Mouse (Mus musculus) embryonic facial prominence, embryonic 14.5 days (tissue): ENCODE measurements at regions not wholly inside any gene's neighbourhood (a gene's known extent, or its start where the extent isn't known, plus 50 kb on each side); places are given as distances from the start of the nearest gene placed in this dataset.

Experiments used
- ATAC-seq: fragments of 200-750 bp; cut with Nextera tagmentation; 2 replicates; pipeline ENCODE4 v1.8.0; 2017; ENCODE audit warnings: low read depth, moderate number of reproducible peaks, moderate TSS enrichment
- DNase-seq: peaks from one replicate; pipeline ENCODE4 v3.0.0-alpha.2; 2015; ENCODE audit warnings: low spot score
- H3K27ac ChIP-seq: fragments of 300-500 bp; sonication (generic); replicated peaks from 2 replicates; pipeline ENCODE4 v1.5.1; 2014; ENCODE audit warnings: low read depth, mild to moderate bottlenecking, low read length, moderate library complexity
- H3K27me3 ChIP-seq: fragments of 300-500 bp; sonication (generic); replicated peaks from 2 replicates; pipeline ENCODE4 v1.6.1; 2014; ENCODE audit warnings: low read length; ENCODE audit not compliant: control insufficient read depth, insufficient read depth
- H3K36me3 ChIP-seq: fragments of 300-500 bp; sonication (generic); 2 replicates; pipeline ENCODE4 v1.6.1; 2014; ENCODE audit warnings: low read length, mixed read lengths; ENCODE audit not compliant: control insufficient read depth, insufficient read depth
- H3K4me1 ChIP-seq: fragments of 300-500 bp; sonication (generic); 2 replicates; pipeline ENCODE4 v1.6.1; 2014; ENCODE audit warnings: antibody characterized with exemption, low read length; ENCODE audit not compliant: control insufficient read depth, insufficient read depth
- H3K4me2 ChIP-seq: fragments of 300-500 bp; sonication (generic); 2 replicates; pipeline ENCODE4 v1.6.1; 2014; ENCODE audit warnings: low read depth, mild to moderate bottlenecking, low read length, moderate library complexity, mixed read lengths
- H3K4me3 ChIP-seq: fragments of 300-500 bp; sonication (generic); 2 replicates; pipeline ENCODE4 v1.5.1; 2014; ENCODE audit warnings: low read depth, mild to moderate bottlenecking, low read length
- H3K9ac ChIP-seq: fragments of 300-500 bp; sonication (generic); 2 replicates; pipeline ENCODE4 v1.6.1; 2014; ENCODE audit warnings: low read depth, mild to moderate bottlenecking, low read length, moderate library complexity, mixed read lengths
- H3K9me3 ChIP-seq: fragments of 300-500 bp; sonication (generic); 2 replicates; pipeline ENCODE4 v1.6.1; 2016; ENCODE audit warnings: low read length; ENCODE audit not compliant: control insufficient read depth
- WGBS: fragments of 180-500 bp; shearing (Covaris S2); extraction: QIAGEN DNeasy Blood & Tissue Kit; methylation state at CpG from one replicate; pipeline ENCODE4 v1.1.7; 2014; 5-methylcytosine and 5-hydroxymethylcytosine counted together

DNA sequence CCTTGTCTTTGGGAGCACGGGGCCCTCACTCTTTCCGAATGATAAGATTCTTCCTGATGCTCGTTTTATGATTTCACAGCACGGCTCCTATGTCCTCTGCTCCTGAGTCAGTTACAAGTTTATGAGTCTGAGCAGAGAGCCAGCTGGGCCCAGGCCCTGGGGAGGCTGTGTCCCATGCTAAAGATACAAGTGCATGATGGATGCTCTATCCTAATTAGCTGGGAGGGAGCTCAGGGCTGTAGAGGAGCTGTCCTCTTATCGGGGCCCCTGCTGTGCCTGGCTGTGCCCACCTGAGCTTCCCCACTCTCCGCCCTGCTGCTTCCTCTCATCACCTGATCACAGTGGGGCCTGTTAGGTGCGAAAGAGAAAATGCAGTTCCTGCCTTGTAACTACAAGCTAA, 65.3 kb upstream of the Slc35c1 start:
- ATAC-seq (no peak), DNase-seq (no peak)
- Histone ChIP-seq H3K9ac (no peak overlapping the region), H3K27me3 (no peaks in the 10 kb centered on the region), H3K36me3 (no peaks in the 10 kb centered on the region), H3K27ac (no peak overlapping the region), H3K4me1 (peaks cover 4% of the 10 kb centered on the region; the same call in 1 of the 2 replicates), H3K4me3 (no peak overlapping the region), H3K4me2 (no peak overlapping the region), H3K9me3 (no peaks in the 10 kb centered on the region)
- WGBS, result 71% methylated on average over 7 of the region's 7 CpGs

DNA sequence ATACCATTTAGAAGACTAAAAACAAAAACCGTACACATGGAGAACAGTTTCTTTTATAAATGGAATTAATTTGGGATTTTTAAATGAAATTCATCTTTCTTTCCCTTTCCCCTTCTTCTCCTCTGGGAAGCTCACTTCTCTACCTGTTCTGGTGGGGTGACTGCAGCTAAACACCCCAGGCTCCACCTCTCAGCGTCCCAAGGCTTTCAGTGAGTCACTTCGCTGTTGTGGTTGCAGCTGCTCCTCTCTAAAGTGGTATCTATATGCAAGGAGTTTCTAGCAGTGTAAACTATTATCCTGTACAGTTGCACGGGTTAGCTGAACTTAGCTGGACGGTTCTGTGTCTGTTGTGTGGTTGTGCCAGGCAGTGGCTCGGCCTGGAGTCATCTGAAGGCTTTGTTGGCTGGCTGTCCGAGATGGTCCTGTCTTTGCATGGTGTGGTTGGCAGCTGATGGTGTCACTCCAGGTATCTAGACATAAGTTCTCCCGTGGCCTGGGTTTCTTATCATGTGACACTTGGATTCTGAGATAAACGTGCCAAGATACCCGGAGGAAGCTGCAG, 64.8 kb upstream of the Slc35c1 start:
- Histone ChIP-seq H3K27me3 (no peaks in the 10 kb centered on the region), H3K36me3 (no peaks in the 10 kb centered on the region), H3K27ac (no peak overlapping the region), H3K4me2 (no peak overlapping the region), H3K9ac (no peak overlapping the region), H3K4me1 (peaks cover 4% of the 10 kb centered on the region; the same call in 1 of the 2 replicates), H3K4me3 (no peak overlapping the region), H3K9me3 (no peaks in the 10 kb centered on the region)
- DNase-seq (no peak), ATAC-seq (no peak)
- WGBS, result 81% methylated on average over 10 of the region's 10 CpGs

DNA sequence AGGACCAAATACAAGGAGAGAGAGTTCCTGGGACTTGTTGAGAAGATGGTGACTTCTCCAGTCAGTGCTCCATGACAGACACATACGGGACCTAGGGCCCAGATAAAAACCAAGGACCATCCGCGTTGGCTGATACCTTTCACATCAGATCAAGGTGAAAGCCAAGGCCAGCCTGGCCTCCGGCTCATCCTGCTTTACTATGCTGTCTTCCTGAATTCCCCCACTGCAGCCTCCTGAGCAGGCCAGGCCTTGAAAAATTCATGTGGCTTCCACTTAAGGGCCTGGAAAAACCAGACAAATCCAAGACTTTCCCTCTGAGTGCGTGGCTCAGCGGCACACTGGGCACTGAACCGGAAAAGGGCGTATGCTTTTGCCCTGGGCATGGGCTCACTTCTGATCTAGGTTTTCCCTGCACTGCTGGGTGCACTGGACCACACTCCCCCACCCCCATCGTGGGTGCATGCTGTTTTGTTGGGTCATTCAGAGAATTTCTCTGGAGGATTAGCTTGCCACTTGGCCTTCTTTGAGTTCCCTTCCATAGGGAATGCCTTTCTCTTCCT, 64.1 kb upstream of the Slc35c1 start:
- H3K36me3 ChIP-seq, result no peaks in the 10 kb centered on the region
- WGBS, result 86% methylated on average over 9 of the region's 9 CpGs
- no peak overlapping the region for H3K4me3 ChIP-seq
- H3K4me1 ChIP-seq, result peaks cover 4% of the 10 kb centered on the region; the same call in 1 of the 2 replicates
- H3K9me3 ChIP-seq, result no peaks in the 10 kb centered on the region
- H3K4me2 ChIP-seq, result no peak overlapping the region
- no peak overlapping the region for H3K9ac ChIP-seq
- H3K27me3 ChIP-seq, result no peaks in the 10 kb centered on the region
- H3K27ac ChIP-seq, result no peak overlapping the region
- ATAC-seq, result no peak
- no peak for DNase-seq

DNA sequence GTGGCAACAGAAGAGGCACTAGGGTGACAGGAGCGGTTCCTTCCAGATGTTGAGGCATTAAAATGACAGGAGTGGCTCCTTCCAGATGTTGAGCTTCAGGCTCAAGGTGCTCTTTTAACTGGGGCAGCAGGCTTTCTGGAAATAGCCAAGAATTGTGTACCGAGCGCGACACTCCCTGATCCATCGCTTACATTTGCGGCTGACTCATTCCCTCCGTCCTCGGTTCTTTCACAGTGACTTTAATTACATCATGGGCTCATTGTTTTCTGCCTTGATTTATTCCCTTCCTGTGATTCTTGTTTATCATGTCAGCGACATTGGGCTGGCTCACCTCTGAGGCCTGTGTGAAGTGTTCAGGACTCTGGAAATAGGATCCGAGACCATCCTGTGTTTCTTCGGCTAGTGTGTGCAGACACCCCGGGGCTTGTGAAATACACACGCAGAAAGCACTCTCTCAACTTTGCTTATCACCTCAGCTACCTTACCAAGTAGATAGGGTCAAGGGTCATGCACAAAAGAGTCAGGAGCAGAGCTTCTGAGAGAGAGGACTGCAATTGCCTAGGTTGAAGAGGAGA, 63.1 kb upstream of the Slc35c1 start:
- Histone ChIP-seq H3K4me2 (no peak overlapping the region), H3K27ac (no peak overlapping the region), H3K9ac (no peak overlapping the region), H3K36me3 (no peaks in the 10 kb centered on the region), H3K4me1 (no peaks in the 10 kb centered on the region), H3K9me3 (no peaks in the 10 kb centered on the region), H3K4me3 (no peak overlapping the region), H3K27me3 (no peaks in the 10 kb centered on the region)
- 80% methylated on average over 13 of the region's 13 CpGs for WGBS
- ATAC-seq, result no peak
- DNase-seq, result no peak

DNA sequence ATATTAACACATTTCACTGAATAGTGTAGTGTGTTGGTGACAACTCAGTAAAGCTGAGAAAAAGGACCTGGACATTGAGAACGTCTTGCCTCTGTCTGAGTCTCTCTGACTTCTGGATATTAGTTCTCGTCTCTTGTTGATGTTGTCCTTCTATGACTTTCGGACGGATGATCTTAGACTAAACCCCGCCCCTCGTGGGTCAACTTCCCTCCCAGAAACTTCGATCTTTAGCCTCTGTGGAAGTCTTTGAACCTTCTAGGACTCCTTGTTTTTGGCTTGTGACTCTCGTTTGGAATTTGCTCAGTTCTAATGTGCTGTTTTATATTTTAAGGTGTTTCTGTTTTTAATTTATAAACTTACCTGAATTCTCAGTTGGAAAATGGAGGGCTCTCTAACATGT, 61.2 kb upstream of the Slc35c1 start:
- ATAC-seq, result no peak

DNA sequence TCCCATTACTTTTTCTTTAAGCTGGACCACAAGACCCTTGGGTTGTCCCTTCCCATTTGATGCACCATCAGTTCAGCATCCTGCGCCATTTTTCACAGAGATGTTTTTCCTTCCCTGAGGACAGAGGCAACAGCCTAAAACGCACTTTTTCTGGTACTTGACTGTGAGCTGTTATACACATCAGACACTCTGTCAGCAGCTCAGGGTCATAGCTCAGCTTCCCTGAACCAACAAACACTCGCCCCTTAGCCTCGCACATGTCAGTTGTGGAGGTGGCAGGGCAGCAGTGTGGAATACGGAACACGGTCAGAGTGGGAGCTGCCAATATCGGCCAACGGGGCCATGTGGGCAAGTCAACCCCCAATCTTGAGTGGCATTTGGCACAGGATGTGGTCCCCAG, 59.1 kb upstream of the Slc35c1 start:
- 77% methylated on average over 8 of the region's 8 CpGs for whole genome bisulfite sequencing
- Histone ChIP-seq H3K4me3 (no peak overlapping the region), H3K27me3 (no peaks in the 10 kb centered on the region), H3K36me3 (no peaks in the 10 kb centered on the region), H3K4me2 (no peak overlapping the region), H3K9ac (no peak overlapping the region), H3K9me3 (no peaks in the 10 kb centered on the region), H3K27ac (no peak overlapping the region), H3K4me1 (no peaks in the 10 kb centered on the region)
- ATAC-seq (no peak), DNase-seq (no peak)

More for the DNA sequence above, 61.2 kb upstream of the Slc35c1 start:
- H3K27me3 ChIP-seq, result no peaks in the 10 kb centered on the region
- H3K36me3 ChIP-seq, result no peaks in the 10 kb centered on the region
- no peak for DNase-seq
- no peak overlapping the region for H3K9ac ChIP-seq
- 66% methylated on average over 8 of the region's 8 CpGs for WGBS
- no peaks in the 10 kb centered on the region for H3K4me1 ChIP-seq
- no peak overlapping the region for H3K27ac ChIP-seq
- H3K4me3 ChIP-seq, result no peak overlapping the region
- no peak overlapping the region for H3K4me2 ChIP-seq
- H3K9me3 ChIP-seq, result no peaks in the 10 kb centered on the region

DNA sequence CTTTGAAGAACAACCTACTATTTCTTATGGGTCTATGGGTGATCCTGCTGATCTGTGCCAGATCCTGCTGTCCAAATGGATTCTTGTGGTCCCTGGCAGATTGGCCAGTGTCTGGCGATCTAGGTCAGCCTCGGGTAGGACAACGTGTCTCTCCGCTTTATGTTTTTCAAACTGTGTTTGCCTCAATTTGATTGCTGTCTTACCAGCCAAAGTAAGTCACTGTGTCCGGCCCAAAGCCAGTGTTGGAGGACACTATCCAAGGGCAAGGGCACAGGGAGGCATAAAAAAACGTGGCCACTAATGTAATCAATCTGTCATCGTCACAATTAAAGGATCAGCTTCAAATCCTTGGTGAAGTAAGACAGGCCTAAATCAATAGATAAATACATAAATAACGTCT, 58.6 kb upstream of the Slc35c1 start:
- DNase-seq, result no peak
- Histone ChIP-seq H3K9me3 (no peaks in the 10 kb centered on the region), H3K4me1 (no peaks in the 10 kb centered on the region), H3K4me2 (no peak overlapping the region), H3K4me3 (no peak overlapping the region), H3K36me3 (no peaks in the 10 kb centered on the region), H3K27me3 (no peaks in the 10 kb centered on the region), H3K27ac (no peak overlapping the region), H3K9ac (no peak overlapping the region)
- WGBS, result 80% methylated on average over 8 of the region's 8 CpGs
- ATAC-seq, result no peak

DNA sequence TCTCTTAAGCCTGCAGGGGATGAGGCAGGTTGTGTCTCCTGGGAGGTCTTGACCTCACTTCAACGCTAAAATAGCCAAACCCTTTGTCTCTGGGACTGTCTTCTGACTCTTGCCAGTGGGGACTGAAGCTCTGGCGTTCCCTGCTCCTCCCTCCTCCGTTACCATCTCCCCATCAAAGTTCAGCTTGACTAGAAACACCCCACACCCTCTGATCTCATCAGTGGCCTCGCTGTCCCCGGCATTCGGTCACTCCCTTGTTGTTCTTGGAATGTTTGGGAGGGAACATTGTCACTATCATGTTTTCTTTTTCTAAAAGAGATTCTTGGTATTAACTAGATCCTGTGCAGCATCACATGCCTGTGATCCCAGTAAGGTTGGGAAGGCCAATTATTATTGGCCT, 54.6 kb upstream of the Slc35c1 start:
- WGBS, result 45% methylated on average over 6 of the region's 6 CpGs
- no peak overlapping the region for H3K9ac ChIP-seq
- H3K27me3 ChIP-seq, result no peaks in the 10 kb centered on the region
- H3K4me3 ChIP-seq, result no peak overlapping the region
- H3K4me1 ChIP-seq, result no peaks in the 10 kb centered on the region
- DNase-seq, result no peak
- H3K36me3 ChIP-seq, result no peaks in the 10 kb centered on the region
- no peak overlapping the region for H3K4me2 ChIP-seq
- H3K9me3 ChIP-seq, result peaks cover 3% of the 10 kb centered on the region; the same call in 1 of the 2 replicates
- no peak for ATAC-seq
- no peak overlapping the region for H3K27ac ChIP-seq
